Mouse (Mus musculus) heart, adult 8-10 months (tissue): ENCODE results near the gene Zdhhc18. TPM values are rescaled to one million over a fixed set of nuclear protein-coding genes. Genes with fewer than 3 reads are reported as not detected.

Experiments used
- DNase-seq: peaks from one replicate; pipeline ENCODE4 v3.0.0; 2022; ENCODE audit warnings: low spot score
- microRNA-seq: library from miRNA; unstranded; fragments of <30 nt; microRNA quantifications from one replicate; pipeline ENCODE4 v1.2.0, GENCODE M21; 2022
- total RNA-seq, 4 experiments: library from RNA; stranded (reverse); gene quantifications; 2 replicates each; pipeline ENCODE4 v1.2.4; 2022

Zdhhc18 gene
- total RNA-seq, 4 experiments from 2014 or later: 16.1 to 24.3 (median 22.1) TPM

GRCm38 (mm10) chr4:133559846-133560245 lies 90.1 kb downstream of the Zdhhc18 start:
- DNase-seq: no peak

- no peak for DNase-seq
Observed at GRCm38 (mm10) chr4:133557041-133557717, 92.8 kb downstream of the Zdhhc18 start.

Small RNA genes lying within 50 kb of the gene (microRNA-seq; reads per million reads assigned to microRNA genes)
- gene Gm23158: not detected

Other genes with a start within 250 kb of the Zdhhc18 start
- 1 to 10 TPM; 1.3 to 3.0 (median 1.6) TPM for gene Tent5b, start 170.0 kb downstream of the Zdhhc18 start, total RNA-seq
- gene Trnp1, start 151.6 kb downstream of the Zdhhc18 start, total RNA-seq: 1 to 10 TPM; 1.3 to 1.8 (median 1.6) TPM
- not detected for gene Kdf1, start 131.2 kb downstream of the Zdhhc18 start, total RNA-seq
- 10 to 100 TPM; 66.4 to 92.0 (median 73.0) TPM for gene Nudc, start 104.2 kb downstream of the Zdhhc18 start, total RNA-seq
- 10 to 100 TPM; 13.2 to 19.5 (median 16.9) TPM for gene Nr0b2, start 96.8 kb downstream of the Zdhhc18 start, total RNA-seq
- 1 to 10 TPM; 3.0 to 4.6 (median 3.7) TPM for gene Gpatch3, start 75.4 kb downstream of the Zdhhc18 start, total RNA-seq
- gene Gpn2, start 65.8 kb downstream of the Zdhhc18 start, total RNA-seq: 1 to 10 TPM; 7.2 to 8.1 (median 8.1) TPM
- gene Sfn, start 48.0 kb downstream of the Zdhhc18 start, total RNA-seq: 1 to 10 TPM in 3 of 4 experiments, under 1 TPM in 1; 0.88 to 1.6 (median 1.1) TPM
- gene Pigv, start 22.5 kb upstream of the Zdhhc18 start, total RNA-seq: 10 to 100 TPM in 3 of 4 experiments, 1 to 10 TPM in 1; 9.2 to 13.8 (median 13.2) TPM
- gene Arid1a, start 106.6 kb upstream of the Zdhhc18 start, total RNA-seq: 10 to 100 TPM; 35.4 to 40.0 (median 37.0) TPM
- 1 to 10 TPM; 4.0 to 6.5 (median 4.7) TPM for gene Rps6ka1, start 237.6 kb upstream of the Zdhhc18 start, total RNA-seq